Mouse (Mus musculus) liver, postnatal 0 days (tissue): Measurements from ENCODE around the gene 4933430I17Rik.

Experiments used
- CTCF ChIP-seq: sonication (generic); IDR thresholded peaks from 2 replicates; pipeline ENCODE4 v1.5.1; 2016; ENCODE audit warnings: antibody characterized with exemption, low read depth
- EP300 ChIP-seq: IDR thresholded peaks from 2 replicates; pipeline ENCODE4 v1.6.1; 2016; ENCODE audit warnings: antibody characterized with exemption, low read depth, mild to moderate bottlenecking

DNA sequence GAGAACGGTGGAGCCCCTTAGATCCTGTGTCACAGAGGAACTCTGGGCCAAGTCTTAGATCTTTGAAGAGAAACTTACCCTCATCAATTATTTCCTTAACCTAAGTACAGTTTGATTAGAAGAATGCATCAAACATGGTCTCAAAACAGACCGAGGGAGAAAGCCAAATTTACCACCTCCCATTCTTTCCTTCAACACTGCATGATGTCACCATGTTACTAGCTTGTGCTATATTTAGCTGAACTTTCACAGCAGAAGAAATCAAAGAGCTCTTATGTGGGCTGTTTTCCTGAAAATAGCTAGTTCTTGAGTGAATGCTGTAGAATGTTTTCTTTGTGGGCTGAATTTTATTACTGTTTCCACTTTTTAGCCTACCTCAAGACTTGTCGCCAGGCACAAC lies 32.3 kb downstream of the 4933430I17Rik start:
- no peak for TF ChIP-seq CTCF
- TF ChIP-seq EP300: no peak
